ENCODE assay signal across 20 mouse cellular contexts in the genomic region with DNA sequence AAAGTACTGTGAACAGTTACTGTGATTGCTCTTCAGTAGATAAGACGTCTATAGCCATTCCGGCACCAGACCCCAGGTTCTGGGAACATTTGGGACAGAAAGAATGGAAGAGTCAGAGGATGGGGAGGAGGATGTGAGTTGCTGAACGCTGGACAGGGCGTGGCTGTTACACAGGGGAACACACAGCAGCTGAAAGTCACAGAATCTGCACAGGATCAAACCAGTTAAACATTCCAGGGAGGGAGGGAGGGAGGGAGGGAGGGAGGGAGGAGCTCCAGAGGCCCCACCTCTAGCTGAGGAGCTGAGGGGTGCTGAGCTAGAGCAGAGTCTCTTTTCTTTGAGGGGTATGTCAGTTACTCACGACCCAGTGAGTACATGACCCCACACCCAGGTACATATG. TPM values are rescaled to one million over a fixed set of nuclear protein-coding genes. Genes with fewer than 3 reads are reported as not detected.
DNase-seq lines count a peak whose midpoint lies in the region; ATAC-seq and TF ChIP-seq lines count a peak whose summit lies in the region.
"Had no signal": no experiment of that assay in that cellular context is flagged by ENCODE, and none has a peak within 500 bp of the region (broad histone marks: within the 10 kb centered on the region; RNA-seq: fewer than 3 reads in every experiment).

No protein-coding gene starts in this region.

- no peak overlapping the region for H3K4me2 ChIP-seq in hindbrain, postnatal 0 days (ENCODE audit: low read depth, low read length)
- peak overlapping the region; percentile 44; the same call in 1 of the 2 replicates for H3K4me2 ChIP-seq in intestine, postnatal 0 days (replicated peaks; ENCODE audit: low read depth)
- H3K4me2 ChIP-seq: heart, embryonic 13.5 days; limb, embryonic 13.5 days; liver, embryonic 15.5 days had no signal

- no peaks in the 10 kb centered on the region for H3K27me3 ChIP-seq in hindbrain, postnatal 0 days (ENCODE audit: insufficient read depth, low read length)
- H3K27me3 ChIP-seq in hindbrain, embryonic 10.5 days (ENCODE audit: insufficient read depth, poor library complexity, severe bottlenecking) = no peaks in the 10 kb centered on the region
- no peaks in the 10 kb centered on the region for H3K27me3 ChIP-seq in intestine, postnatal 0 days (replicated peaks; ENCODE audit: control insufficient read depth, insufficient read depth, low read length)
- H3K27me3 ChIP-seq: heart, embryonic 13.5 days; limb, embryonic 13.5 days; liver, embryonic 15.5 days had no signal

- H3K9me3 ChIP-seq in hindbrain, postnatal 0 days (ENCODE audit: low read length) = no peaks in the 10 kb centered on the region
- H3K9me3 ChIP-seq in hindbrain, embryonic 10.5 days = no peaks in the 10 kb centered on the region
- H3K9me3 ChIP-seq in intestine, postnatal 0 days (ENCODE audit: control insufficient read depth) = no peaks in the 10 kb centered on the region
- H3K9me3 ChIP-seq: heart, embryonic 13.5 days; limb, embryonic 13.5 days; liver, embryonic 15.5 days had no signal

- H3K36me3 ChIP-seq in hindbrain, postnatal 0 days (ENCODE audit: insufficient read depth, low read length) = no peaks in the 10 kb centered on the region
- H3K36me3 ChIP-seq in hindbrain, embryonic 10.5 days = no peaks in the 10 kb centered on the region
- H3K36me3 ChIP-seq in intestine, postnatal 0 days (ENCODE audit: control insufficient read depth, insufficient read depth) = no peaks in the 10 kb centered on the region
- H3K36me3 ChIP-seq: heart, embryonic 13.5 days; limb, embryonic 13.5 days; liver, embryonic 15.5 days had no signal

- H3K4me3 ChIP-seq in hindbrain, postnatal 0 days (ENCODE audit: low read length) = no peak overlapping the region
- H3K4me3 ChIP-seq in hindbrain, embryonic 10.5 days = no peak overlapping the region
- no peak overlapping the region for H3K4me3 ChIP-seq in intestine, postnatal 0 days (ENCODE audit: low read depth, low read length)
- H3K4me3 ChIP-seq: heart, embryonic 13.5 days; layer of hippocampus, adult 2 months; left cerebral cortex, adult 2 months; limb, embryonic 13.5 days; liver, embryonic 15.5 days had no signal

- peak; percentile 45; the same call in 1 of the 2 replicates for ATAC-seq in hindbrain, postnatal 0 days
- peak; percentile 22; the same call in 1 of the 2 replicates for ATAC-seq in intestine, postnatal 0 days
- ATAC-seq: activated CD4-positive, CD25-positive, alpha-beta regulatory T cell, adult 4 months had no signal

- 59% methylated on average over 5 of the region's 5 CpGs for WGBS in hindbrain, postnatal 0 days
- WGBS in hindbrain, embryonic 10.5 days = 66% methylated on average over 5 of the region's 5 CpGs
- 21% methylated on average over 5 of the region's 5 CpGs for WGBS in intestine, postnatal 0 days

- H3K27ac ChIP-seq in hindbrain, postnatal 0 days = no peak overlapping the region
- no peak overlapping the region for H3K27ac ChIP-seq in hindbrain, embryonic 10.5 days
- H3K27ac ChIP-seq in intestine, postnatal 0 days (ENCODE audit: low read depth, low read length) = no peak overlapping the region
- H3K27ac ChIP-seq: heart, embryonic 13.5 days; layer of hippocampus, adult 2 months; left cerebral cortex, adult 2 months; limb, embryonic 13.5 days; liver, embryonic 15.5 days had no signal

- no peak for TF ChIP-seq CTCF in hindbrain, postnatal 0 days (IDR thresholded peaks at IDR 0.05; ENCODE audit: low read depth)
- no peak for TF ChIP-seq CTCF in intestine, postnatal 0 days (IDR thresholded peaks at IDR 0.05; ENCODE audit: low read depth)

- no peak for DNase-seq in hindbrain, postnatal 0 days (ENCODE audit: low spot score)
- no peak for DNase-seq in hindbrain, embryonic 10.5 days (ENCODE audit: low spot score)
- DNase-seq in testis, postnatal 10 days (ENCODE audit: low spot score) = peak; percentile 29
- DNase-seq in testis, postnatal 14 days (ENCODE audit: low spot score) = no peak
- DNase-seq in cerebellum, adult 11 months = no peak
- no peak for DNase-seq in urinary bladder, postnatal 25 days (ENCODE audit: low spot score)
- DNase-seq: adrenal gland, postnatal 25 days; cerebellum, adult 9-10 months; heart, postnatal 4 days; kidney, adult 8-10 months; lung, postnatal 36 days; midbrain, embryonic 14.5 days; thymus, postnatal 4 days had no signal

- no peak overlapping the region for H3K9ac ChIP-seq in hindbrain, postnatal 0 days (replicated peaks; ENCODE audit: low read length)
- no peak overlapping the region for H3K9ac ChIP-seq in intestine, postnatal 0 days (ENCODE audit: low read depth, low read length)
- H3K9ac ChIP-seq: heart, embryonic 13.5 days; limb, embryonic 13.5 days; liver, embryonic 15.5 days had no signal

- H3K4me1 ChIP-seq in hindbrain, postnatal 0 days (ENCODE audit: insufficient read depth, low read length) = no peaks in the 10 kb centered on the region
- peaks cover 9% of the 10 kb centered on the region; the same call in 1 of the 2 replicates for H3K4me1 ChIP-seq in hindbrain, embryonic 10.5 days (replicated peaks)
- no peaks in the 10 kb centered on the region for H3K4me1 ChIP-seq in intestine, postnatal 0 days (replicated peaks; ENCODE audit: control insufficient read depth, insufficient read depth, low read length)
- H3K4me1 ChIP-seq: limb, embryonic 13.5 days; liver, embryonic 15.5 days had no signal

RNA-seq across cellular contexts. Expression of a gene that starts 27.1 kb away (rescaled TPM):
- 70.9 and 77.8 TPM in 2 replicates for total RNA-seq in hindbrain, postnatal 0 days (2014; rRNA removed)
- 132 and 138 TPM in 2 replicates for polyA plus RNA-seq in hindbrain, postnatal 0 days (2015; fragmentation: Nextera tagmentation; extraction: Ambion mirVana)
- 125 and 131 TPM in 2 replicates for polyA plus RNA-seq in hindbrain, embryonic 10.5 days (2016; fragmentation: Nextera tagmentation; extraction: Ambion mirVana)
- polyA plus RNA-seq in intestine, postnatal 0 days (2015; fragmentation: Nextera tagmentation; extraction: Ambion mirVana) = 54.4 and 61.5 TPM in 2 replicates

RNA-seq across cellular contexts. Expression of a gene that starts 31.9 kb away (rescaled TPM):
- 9.7 and 36.1 TPM in 2 replicates for total RNA-seq in hindbrain, postnatal 0 days (2014; rRNA removed)
- polyA plus RNA-seq in hindbrain, postnatal 0 days (2015; fragmentation: Nextera tagmentation; extraction: Ambion mirVana) = 13.8 and 14.8 TPM in 2 replicates
- polyA plus RNA-seq in hindbrain, embryonic 10.5 days (2016; fragmentation: Nextera tagmentation; extraction: Ambion mirVana) = 8.5 and 13.8 TPM in 2 replicates
- polyA plus RNA-seq in intestine, postnatal 0 days (2015; fragmentation: Nextera tagmentation; extraction: Ambion mirVana) = 4.4 and 5.2 TPM in 2 replicates

RNA-seq across cellular contexts. Expression of a gene that starts 57.1 kb away (rescaled TPM):
- total RNA-seq in hindbrain, postnatal 0 days (2014; rRNA removed) = 7.2 and 13.3 TPM in 2 replicates
- 3.8 and 4.3 TPM in 2 replicates for polyA plus RNA-seq in hindbrain, postnatal 0 days (2015; fragmentation: Nextera tagmentation; extraction: Ambion mirVana)
- polyA plus RNA-seq in hindbrain, embryonic 10.5 days (2016; fragmentation: Nextera tagmentation; extraction: Ambion mirVana) = 14.4 and 18.8 TPM in 2 replicates
- 6.5 and 6.6 TPM in 2 replicates for polyA plus RNA-seq in intestine, postnatal 0 days (2015; fragmentation: Nextera tagmentation; extraction: Ambion mirVana)
